Mouse (Mus musculus): ENCODE data around the gene Myl6. TPM values are rescaled to one million over a fixed set of nuclear protein-coding genes. Genes with fewer than 3 reads are reported as not detected.
"Not testable (repeated sequence)": the region's sequence is repeated elsewhere in the genome, so short reads cannot be mapped to it uniquely, and the experiment has no call there.

The Myl6 gene
- total and polyA plus RNA-seq, 2 experiments from 2014 or later: 791 to 830 TPM

DNA sequence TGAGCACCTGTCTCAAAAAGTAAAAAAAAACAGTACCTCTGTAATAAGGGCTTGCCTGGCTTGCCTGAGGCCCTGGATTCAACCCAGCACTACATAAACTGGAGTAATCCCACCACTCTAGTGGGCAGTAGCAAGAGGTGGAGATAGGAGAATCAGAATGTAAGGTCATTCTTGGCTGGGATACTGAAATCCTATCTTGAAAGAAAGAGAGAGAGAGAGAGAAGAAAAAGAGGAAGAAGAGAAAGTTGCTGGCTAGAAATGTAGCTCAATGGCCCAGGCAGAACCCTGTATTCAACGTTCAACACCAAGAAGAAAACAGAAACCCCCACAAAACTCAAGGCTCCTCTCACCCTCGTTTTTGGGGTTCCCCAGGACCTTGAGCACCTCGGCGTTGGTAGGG is 2.0 kb upstream of the Myl6 start:
- DNase-seq (ENCODE audit: low spot score) (no peak), ATAC-seq (ENCODE audit: insufficient read depth, low read depth) (no peak)
- peaks cover 30% of the 10 kb centered on the region for H3K4me1 ChIP-seq (ENCODE audit: control insufficient read depth, insufficient read depth)
- no peaks in the 10 kb centered on the region for H3K27me3 ChIP-seq (ENCODE audit: control insufficient read depth, insufficient read depth, low read length)
- no peak for TF ChIP-seq CTCF (IDR thresholded peaks at IDR 0.05; ENCODE audit: low read depth)
- TF ChIP-seq EP300 (IDR thresholded peaks at IDR 0.05; ENCODE audit: low read depth): no peak
- H3K36me3 ChIP-seq (replicated peaks; ENCODE audit: control insufficient read depth, insufficient read depth, low read length): peaks cover 11% of the 10 kb centered on the region; the same call in 1 of the 2 replicates
- H3K9me3 ChIP-seq (replicated peaks; ENCODE audit: control insufficient read depth, low read length): no peaks in the 10 kb centered on the region
- H3K9ac ChIP-seq (replicated peaks; ENCODE audit: low read depth, low read length): 0 out of 2 replicates have a peak overlapping the region, but pooled peaks have one; percentile 4
- H3K4me2 ChIP-seq (ENCODE audit: low read depth, low read length): no peak overlapping the region
- no peak overlapping the region for H3K4me3 ChIP-seq (ENCODE audit: low read depth, low read length)
- H3K27ac ChIP-seq (ENCODE audit: low read depth): peak overlapping the region; percentile 54
- WGBS: 77% methylated on average over 4 of the region's 4 CpGs

DNA sequence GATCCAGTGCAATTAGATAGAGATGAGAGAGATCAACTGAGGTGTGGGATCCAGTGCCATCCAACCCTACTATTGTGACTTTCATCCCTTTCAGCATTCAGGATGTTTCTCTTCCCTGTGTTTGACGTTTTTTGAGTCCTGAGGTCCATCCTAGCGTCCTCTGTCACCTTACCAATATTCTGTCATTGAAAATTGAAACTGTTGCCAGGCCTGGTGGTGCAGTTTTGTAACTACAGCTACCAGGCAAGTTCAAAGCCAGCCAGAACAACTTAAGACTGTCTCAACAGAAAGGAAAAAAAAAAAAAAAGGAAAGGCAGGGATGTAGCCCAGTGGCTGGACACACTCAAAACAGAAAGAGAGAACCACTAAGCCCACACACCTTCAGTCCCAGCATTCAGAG is 1.3 kb upstream of the Myl6 start:
- H3K4me1 ChIP-seq (ENCODE audit: control insufficient read depth, insufficient read depth): peaks cover 34% of the 10 kb centered on the region
- no peaks in the 10 kb centered on the region for H3K9me3 ChIP-seq (replicated peaks; ENCODE audit: control insufficient read depth, low read length)
- no peaks in the 10 kb centered on the region for H3K27me3 ChIP-seq (ENCODE audit: control insufficient read depth, insufficient read depth, low read length)
- ATAC-seq (ENCODE audit: insufficient read depth, low read depth): no peak
- peak overlapping the region; percentile 79 for H3K4me3 ChIP-seq (ENCODE audit: low read depth, low read length)
- peak overlapping the region; percentile 95 for H3K27ac ChIP-seq (ENCODE audit: low read depth)
- DNase-seq (ENCODE audit: low spot score): no peak
- H3K4me2 ChIP-seq (ENCODE audit: low read depth, low read length): peak overlapping the region; percentile 82
- WGBS: 58% methylated on average over 2 of the region's 2 CpGs
- TF ChIP-seq CTCF (IDR thresholded peaks at IDR 0.05; ENCODE audit: low read depth) (no peak), EP300 (IDR thresholded peaks at IDR 0.05; ENCODE audit: low read depth) (no peak)
- peaks cover 17% of the 10 kb centered on the region for H3K36me3 ChIP-seq (replicated peaks; ENCODE audit: control insufficient read depth, insufficient read depth, low read length)
- peak overlapping the region; percentile 83 for H3K9ac ChIP-seq (replicated peaks; ENCODE audit: low read depth, low read length)

DNA sequence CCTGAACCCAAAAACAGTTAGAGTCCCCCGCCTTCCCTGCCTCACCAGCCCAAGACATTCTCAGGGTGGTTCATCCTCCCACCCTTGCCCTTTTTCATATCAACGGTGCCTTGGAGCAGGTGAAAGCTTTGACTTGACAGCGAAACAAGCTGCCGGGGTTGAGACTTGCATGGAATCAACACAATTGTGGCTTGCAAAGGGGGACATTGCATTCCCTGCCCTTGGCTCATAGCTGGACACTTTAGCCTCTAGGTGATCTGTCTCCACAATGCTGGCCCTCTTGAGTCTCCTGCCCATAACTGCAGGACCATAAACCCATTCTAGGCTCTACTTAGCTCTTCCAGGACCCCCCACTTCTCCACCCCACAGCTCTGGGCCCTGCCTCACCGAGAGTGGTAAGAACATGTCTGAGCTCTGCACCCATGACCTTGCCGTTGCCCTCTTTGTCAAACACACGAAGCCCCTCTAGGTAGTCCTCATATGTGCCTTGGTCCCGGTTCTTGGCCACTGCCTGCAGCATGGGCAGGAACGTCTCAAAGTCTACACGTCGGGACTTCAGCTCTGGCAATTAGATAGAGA is 811 bp upstream of the Myl6 start:
- peaks cover 22% of the 10 kb centered on the region for H3K36me3 ChIP-seq (replicated peaks; ENCODE audit: control insufficient read depth, insufficient read depth, low read length)
- peak overlapping the region; percentile 83 for H3K9ac ChIP-seq (replicated peaks; ENCODE audit: low read depth, low read length)
- H3K4me3 ChIP-seq (ENCODE audit: low read depth, low read length): peak overlapping the region; percentile 79
- no peaks in the 10 kb centered on the region for H3K27me3 ChIP-seq (ENCODE audit: control insufficient read depth, insufficient read depth, low read length)
- H3K4me2 ChIP-seq (ENCODE audit: low read depth, low read length): peak overlapping the region; percentile 82
- no peak for ATAC-seq (ENCODE audit: insufficient read depth, low read depth)
- 32% methylated on average over 11 of the region's 11 CpGs for WGBS
- peak overlapping the region; percentile 95 for H3K27ac ChIP-seq (ENCODE audit: low read depth)
- H3K4me1 ChIP-seq (ENCODE audit: control insufficient read depth, insufficient read depth): peaks cover 39% of the 10 kb centered on the region
- H3K9me3 ChIP-seq (replicated peaks; ENCODE audit: control insufficient read depth, low read length): no peaks in the 10 kb centered on the region
- no peak for DNase-seq (ENCODE audit: low spot score)
- no peak for TF ChIP-seq CTCF (IDR thresholded peaks at IDR 0.05; ENCODE audit: low read depth)
- TF ChIP-seq EP300 (IDR thresholded peaks at IDR 0.05; ENCODE audit: low read depth): no peak

DNA sequence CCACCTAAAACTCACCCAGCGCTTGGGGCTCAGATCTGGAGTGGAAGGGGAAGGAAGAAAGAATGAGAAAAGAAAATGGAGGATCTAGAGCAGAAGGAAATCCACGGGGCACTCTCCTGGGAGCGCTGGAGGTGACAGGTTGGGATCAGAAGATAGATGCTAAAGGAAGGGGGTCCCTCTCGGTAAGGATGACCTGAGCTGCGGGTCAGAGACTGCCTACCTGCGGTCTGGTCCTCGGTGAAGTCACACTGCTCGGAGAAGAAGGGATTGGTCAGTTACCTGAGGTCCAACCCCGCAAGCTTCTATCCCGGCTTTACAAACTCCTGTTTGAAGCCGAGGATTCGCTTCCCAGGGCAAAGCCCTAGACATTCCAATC is 638 bp downstream of the Myl6 start:
- Histone ChIP-seq H3K9me3 (replicated peaks; ENCODE audit: control insufficient read depth, low read length) (no peaks in the 10 kb centered on the region), H3K27ac (ENCODE audit: low read depth) (peak overlapping the region; percentile 95), H3K27me3 (ENCODE audit: control insufficient read depth, insufficient read depth, low read length) (no peaks in the 10 kb centered on the region), H3K36me3 (replicated peaks; ENCODE audit: control insufficient read depth, insufficient read depth, low read length) (peaks cover 37% of the 10 kb centered on the region), H3K9ac (replicated peaks; ENCODE audit: low read depth, low read length) (peak overlapping the region; percentile 83), H3K4me1 (ENCODE audit: control insufficient read depth, insufficient read depth) (peaks cover 42% of the 10 kb centered on the region), H3K4me2 (ENCODE audit: low read depth, low read length) (peak overlapping the region; percentile 82), H3K4me3 (ENCODE audit: low read depth, low read length) (peak overlapping the region; percentile 79)
- 0% methylated on average over 12 of the region's 12 CpGs for WGBS
- ATAC-seq (ENCODE audit: insufficient read depth, low read depth) (peak; percentile 1; the same call in 1 of the 2 replicates), DNase-seq (ENCODE audit: low spot score) (peak; percentile 33)
- no peak for TF ChIP-seq EP300 (IDR thresholded peaks at IDR 0.05; ENCODE audit: low read depth)
- no peak for TF ChIP-seq CTCF (IDR thresholded peaks at IDR 0.05; ENCODE audit: low read depth)

DNA sequence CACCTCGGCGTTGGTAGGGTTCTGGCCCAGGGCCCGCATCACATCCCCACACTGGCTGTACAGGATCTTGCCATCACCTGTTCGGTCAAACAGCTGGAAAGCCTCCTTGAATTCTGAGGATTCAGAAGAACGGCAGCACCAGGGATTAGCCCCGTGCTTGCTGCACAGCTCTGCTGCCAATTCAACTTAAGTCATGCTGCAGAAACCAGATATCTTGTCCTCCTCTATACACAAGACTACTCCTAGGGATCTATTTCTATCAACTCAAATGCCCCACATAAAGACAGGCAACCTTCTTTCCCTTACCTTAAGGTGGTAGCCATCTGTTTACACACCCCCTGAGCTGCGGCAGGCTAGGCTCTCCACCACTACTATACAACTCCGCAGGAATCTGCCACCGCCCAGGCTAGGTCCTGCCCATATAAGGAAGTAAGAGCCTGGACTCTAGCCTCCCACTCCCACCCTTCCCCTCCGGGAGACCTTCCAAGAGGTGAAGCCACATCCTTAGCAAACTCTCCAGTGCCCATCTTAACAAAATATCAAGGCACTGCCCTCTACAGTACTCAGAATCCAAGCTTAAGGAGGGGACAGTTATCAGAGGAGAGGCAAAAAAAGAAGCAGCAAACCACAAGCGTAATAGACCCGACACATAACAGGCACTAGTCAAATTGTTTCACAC is 1.2 kb downstream of the Myl6 start:
- Histone ChIP-seq H3K36me3 (replicated peaks; ENCODE audit: control insufficient read depth, insufficient read depth, low read length) (peaks cover 42% of the 10 kb centered on the region), H3K9ac (replicated peaks; ENCODE audit: low read depth, low read length) (peak overlapping the region; percentile 83), H3K27ac (ENCODE audit: low read depth) (peak overlapping the region; percentile 95), H3K9me3 (replicated peaks; ENCODE audit: control insufficient read depth, low read length) (no peaks in the 10 kb centered on the region), H3K4me1 (ENCODE audit: control insufficient read depth, insufficient read depth) (peaks cover 42% of the 10 kb centered on the region), H3K4me2 (ENCODE audit: low read depth, low read length) (peak overlapping the region; percentile 82), H3K27me3 (ENCODE audit: control insufficient read depth, insufficient read depth, low read length) (no peaks in the 10 kb centered on the region), H3K4me3 (ENCODE audit: low read depth, low read length) (peak overlapping the region; percentile 79)
- WGBS: 5% methylated on average over 12 of the region's 12 CpGs
- TF ChIP-seq EP300 (IDR thresholded peaks at IDR 0.05; ENCODE audit: low read depth) (no peak), CTCF (IDR thresholded peaks at IDR 0.05; ENCODE audit: low read depth) (no peak)
- DNase-seq (ENCODE audit: low spot score): peak; percentile 93
- peak; percentile 54 for ATAC-seq (ENCODE audit: insufficient read depth, low read depth)

DNA sequence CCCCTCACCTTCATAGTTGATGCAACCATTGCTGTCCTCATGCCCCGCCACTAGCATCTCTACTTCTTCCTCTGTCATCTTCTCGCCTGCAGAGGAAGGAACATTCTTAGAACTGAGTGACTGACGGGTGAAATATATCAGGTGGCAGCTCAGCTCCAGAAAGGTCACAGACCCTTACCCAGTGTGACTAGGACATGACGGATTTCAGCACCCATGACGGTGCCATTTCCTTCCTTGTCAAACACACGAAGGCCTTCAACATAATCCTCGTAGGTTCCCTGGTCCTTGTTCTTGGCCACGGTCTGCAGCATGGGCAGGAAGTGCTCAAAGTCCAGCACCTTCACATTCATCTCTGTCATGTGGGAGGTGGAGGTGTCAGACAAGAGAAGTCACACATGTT is 1.9 kb downstream of the Myl6 start:
- Histone ChIP-seq H3K9ac (replicated peaks; ENCODE audit: low read depth, low read length) (peak overlapping the region; percentile 83), H3K36me3 (replicated peaks; ENCODE audit: control insufficient read depth, insufficient read depth, low read length) (peaks cover 49% of the 10 kb centered on the region), H3K27ac (ENCODE audit: low read depth) (peak overlapping the region; percentile 95), H3K4me3 (ENCODE audit: low read depth, low read length) (peak overlapping the region; percentile 79), H3K4me2 (ENCODE audit: low read depth, low read length) (peak overlapping the region; percentile 82), H3K4me1 (ENCODE audit: control insufficient read depth, insufficient read depth) (peaks cover 42% of the 10 kb centered on the region)
- not testable (repeated sequence) for ATAC-seq (ENCODE audit: insufficient read depth, low read depth); H3K9me3 ChIP-seq (replicated peaks; ENCODE audit: control insufficient read depth, low read length); H3K27me3 ChIP-seq (ENCODE audit: control insufficient read depth, insufficient read depth, low read length); DNase-seq (ENCODE audit: low spot score)
- 6% methylated on average over 8 of the region's 8 CpGs for WGBS

Measured in heart, postnatal 0 days (tissue).